Mouse (Mus musculus): ENCODE data around the gene Narfl. TPM values are rescaled to one million over a fixed set of nuclear protein-coding genes. Genes with fewer than 3 reads are reported as not detected.
A peak's percentile ranks its signal among the peaks of the same experiment; 100 is the strongest.
"Not testable (repeated sequence)": the region's sequence is repeated elsewhere in the genome, so short reads cannot be mapped to it uniquely, and the experiment has no call there.

Gene Narfl
- total RNA-seq, 2 experiments from 2014 or later, result 31.9 to 39.7 TPM

- peak; percentile 85 for DNase-seq
These were observed 29.4 kb downstream of the Narfl start for GRCm38 (mm10) chr17:25802825-25803517.

- peak; percentile 50 for DNase-seq
These were observed 32.9 kb downstream of the Narfl start for GRCm38 (mm10) chr17:25806507-25806906.

DNA sequence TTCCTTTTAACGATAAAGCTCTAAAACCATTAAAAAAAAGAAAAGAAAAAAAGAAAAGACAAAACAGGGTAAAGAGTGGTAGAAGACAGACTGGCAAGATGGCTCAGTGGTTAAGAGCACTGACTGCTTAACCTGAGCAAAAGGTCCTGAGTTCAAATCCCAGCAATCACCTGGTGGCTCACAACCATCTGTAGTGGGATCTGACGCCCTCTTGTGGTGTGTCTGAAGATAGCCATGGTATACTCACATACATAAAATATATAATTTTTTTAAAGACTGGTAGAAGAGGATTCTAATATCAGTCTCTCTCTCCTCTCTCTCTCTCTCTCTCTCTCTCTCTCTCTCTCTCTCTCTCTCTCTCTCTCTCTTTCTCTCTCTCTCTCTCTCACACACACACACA is 33.9 kb downstream of the Narfl start:
- not testable (repeated sequence) for DNase-seq

DNA sequence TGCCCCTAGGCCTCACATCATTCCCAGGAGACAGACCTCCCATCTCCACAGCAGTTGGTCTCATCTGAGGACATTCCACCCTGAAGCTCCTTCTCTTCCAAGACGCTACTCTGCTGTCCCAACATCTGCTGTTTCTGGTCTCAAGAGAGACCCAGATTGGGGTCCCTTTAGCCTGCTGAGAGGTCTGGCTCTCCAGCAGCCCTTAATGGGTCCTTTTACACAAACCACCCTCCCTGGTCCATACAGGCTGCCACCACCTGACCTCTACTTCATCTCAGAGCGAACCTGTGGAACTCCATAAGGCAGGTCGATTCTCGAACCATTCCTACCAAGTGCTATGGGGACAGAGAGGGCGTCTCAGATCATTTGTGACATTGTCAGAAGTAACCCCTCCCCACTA is 34.5 kb downstream of the Narfl start:
- no peak for DNase-seq

DNA sequence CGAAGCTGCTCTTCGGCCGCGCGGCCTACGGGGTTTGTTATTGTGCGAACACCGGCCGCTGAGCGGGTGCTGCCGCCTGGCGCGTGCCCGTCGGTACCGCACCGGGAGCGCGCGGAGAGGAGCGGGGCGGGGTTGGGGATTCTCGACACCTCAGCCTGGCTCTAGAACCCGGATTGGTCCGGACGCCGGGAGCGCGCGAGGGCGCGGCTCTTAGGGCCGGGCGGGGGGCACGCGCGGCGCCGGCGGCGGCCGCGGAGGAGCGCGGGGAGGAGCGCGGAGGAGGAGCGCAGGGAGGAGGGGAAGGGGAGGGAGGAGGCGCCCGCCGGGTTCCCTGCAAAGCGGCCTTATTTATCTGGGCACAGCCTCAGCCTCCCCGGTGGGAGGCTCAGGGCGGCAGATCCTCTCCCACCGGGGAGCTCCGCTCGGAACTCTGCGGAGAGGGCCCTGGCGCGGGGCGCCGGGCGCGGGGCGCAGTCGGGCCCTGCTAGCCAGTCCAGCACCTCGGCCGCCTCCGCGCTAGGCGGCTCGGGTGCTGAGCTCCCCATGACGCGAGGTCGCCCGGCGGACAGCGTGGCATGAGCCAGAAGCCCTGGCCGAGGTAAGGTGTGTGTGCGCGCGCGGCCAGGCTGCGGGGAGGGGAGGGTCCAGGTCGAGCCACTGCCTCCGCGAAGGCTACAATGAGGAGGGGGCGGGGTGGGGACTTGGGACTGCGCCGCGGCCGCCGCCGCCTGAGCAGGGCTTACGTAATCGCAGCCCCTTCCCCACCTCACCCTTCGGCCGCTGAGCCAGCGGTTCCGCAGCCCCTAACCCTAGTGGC is 35.4 kb downstream of the Narfl start, which contains the start of gene Fbxl16:
Gene Fbxl16 (plus strand): TSS at position 297 of the 817 bp plus-strand sequence.
- peak; percentile 87 for DNase-seq

DNA sequence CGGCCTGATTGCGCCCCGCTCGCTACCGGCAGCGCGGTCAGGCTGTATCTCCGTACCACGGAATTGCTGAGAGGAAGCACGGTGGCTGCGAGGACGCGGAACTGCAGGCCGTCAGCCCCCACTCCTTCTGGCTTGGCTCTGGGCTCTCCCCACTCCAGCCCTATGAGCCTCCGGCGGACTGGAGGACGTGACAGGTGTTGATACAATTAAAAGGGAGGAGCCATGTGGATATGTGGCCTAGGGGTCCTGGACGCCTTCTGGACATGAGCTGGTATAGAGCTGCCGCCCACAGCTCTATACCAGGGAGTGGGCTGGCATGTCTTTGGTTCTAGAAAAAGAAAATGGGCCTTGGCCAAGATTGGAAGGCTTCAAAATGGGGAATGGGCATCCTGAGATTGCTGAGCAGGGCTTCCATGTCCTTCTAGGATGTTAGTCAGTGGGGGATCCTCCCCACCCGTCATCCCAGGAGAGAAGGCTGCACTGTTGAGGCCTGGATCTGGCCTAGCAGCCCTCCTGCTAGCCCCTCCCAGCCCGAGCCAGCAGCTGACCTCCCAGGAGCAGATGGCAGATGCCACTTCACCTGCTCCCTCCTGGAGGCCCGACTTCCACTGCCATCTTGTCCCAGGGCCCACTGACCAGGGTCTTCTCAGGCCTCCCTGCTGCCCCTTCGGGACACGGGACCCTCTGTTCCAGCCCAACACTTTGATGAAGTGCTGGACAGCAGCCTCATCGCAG is 36.2 kb downstream of the Narfl start:
- no peak for DNase-seq

GRCm38 (mm10) chr17:25810890-25811289 is 37.3 kb downstream of the Narfl start:
- DNase-seq, result no peak

- peak; percentile 95 for DNase-seq
These were observed 39.9 kb downstream of the Narfl start for GRCm38 (mm10) chr17:25813471-25813870.

- no peak for DNase-seq
These were observed 44.1 kb downstream of the Narfl start for GRCm38 (mm10) chr17:25817662-25818061.

DNA sequence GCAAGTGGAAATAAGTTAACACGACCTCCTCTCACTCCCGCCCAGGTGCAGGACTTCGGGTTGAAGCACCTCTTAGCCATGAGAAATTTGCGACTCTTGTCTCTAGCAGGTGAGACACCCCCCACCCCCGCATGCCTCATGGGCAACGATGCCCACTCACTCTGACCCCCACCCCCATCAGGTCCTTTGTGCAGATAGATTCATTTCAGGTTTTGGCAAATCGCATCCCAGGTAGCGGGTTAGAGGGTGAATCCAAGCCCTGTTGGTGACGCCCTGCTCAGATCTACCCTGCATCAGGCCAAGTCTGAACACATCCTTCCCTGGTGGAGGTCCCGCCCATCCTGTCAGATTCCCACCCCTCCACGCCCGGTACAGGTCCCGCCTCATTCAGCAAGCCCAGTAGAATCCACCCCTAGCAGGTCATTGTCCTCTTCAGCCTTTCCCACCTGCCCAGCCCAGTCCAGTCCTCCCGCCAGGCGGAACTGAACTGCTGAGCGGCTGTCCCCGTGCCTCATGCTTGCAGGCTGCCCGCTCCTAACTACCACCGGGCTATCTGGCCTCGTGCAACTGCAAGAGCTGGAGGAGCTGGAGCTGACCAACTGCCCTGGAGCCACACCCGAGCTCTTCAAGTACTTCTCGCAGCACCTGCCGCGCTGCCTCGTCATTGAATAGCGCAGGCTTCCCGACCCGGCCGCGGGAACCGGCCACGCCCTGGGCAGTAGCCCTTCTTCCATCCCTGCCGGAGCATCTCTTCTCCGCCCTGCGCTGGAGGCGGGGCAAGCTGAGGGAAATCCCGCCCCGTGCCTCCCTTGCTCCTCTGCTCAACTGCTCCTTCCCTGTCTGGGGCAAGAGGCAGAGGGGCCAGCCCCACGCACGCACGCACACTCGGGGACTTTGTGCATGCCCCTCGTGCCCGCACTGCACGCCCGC is 45.5 kb downstream of the Narfl start:
- no peak for DNase-seq

DNA sequence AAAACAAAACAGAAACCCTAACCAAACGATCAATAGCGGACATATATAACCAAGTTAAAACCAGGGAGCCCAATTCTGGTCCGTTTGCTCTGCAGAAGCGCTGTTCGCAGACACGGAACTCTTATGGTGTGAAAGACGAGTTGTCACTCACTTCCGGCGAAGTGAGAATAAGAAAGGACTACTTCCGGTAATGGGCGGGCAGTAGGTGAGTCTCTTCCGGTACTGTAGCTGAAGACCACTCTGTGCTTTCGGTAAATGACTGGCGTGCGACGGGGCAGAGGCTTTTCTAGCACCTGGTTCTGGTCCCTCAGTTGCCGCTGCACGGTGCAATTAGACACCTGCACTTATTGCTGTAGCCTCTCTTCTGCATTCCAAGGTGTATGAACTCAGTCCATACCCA is 49.9 kb downstream of the Narfl start, which contains the start of gene Wdr24:
Gene Wdr24 (plus strand): TSS at position 176 of the 400 bp plus-strand sequence.
- DNase-seq, result peak; percentile 80

- DNase-seq, result no peak
These were observed 51.0 kb downstream of the Narfl start for GRCm38 (mm10) chr17:25824362-25825142.

DNA sequence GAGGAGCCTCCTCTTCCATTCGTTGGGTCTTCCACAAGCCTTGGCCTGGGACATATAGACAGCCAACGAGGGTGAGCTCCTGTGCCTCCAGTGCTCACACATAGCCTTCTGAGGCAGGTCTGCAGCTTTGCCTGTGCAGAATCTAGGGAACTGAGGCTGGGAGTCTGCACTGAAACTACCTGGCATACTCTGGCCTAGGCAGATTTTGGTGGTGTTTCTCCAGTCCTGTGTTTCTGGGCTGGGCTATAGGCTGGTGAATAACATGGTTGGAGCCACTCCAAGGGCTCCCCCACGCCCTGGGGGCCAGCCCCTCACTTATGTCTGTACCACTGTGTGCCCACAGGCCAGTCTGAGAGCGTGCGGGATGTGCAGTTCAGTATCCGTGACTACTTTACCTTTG is 51.7 kb downstream of the Narfl start:
- DNase-seq, result no peak

- DNase-seq, result no peak
These were observed 52.5 kb downstream of the Narfl start for GRCm38 (mm10) chr17:25825984-25826570.

GRCm38 (mm10) chr17:25827011-25827410 is 53.4 kb downstream of the Narfl start:
- DNase-seq, result no peak

DNA sequence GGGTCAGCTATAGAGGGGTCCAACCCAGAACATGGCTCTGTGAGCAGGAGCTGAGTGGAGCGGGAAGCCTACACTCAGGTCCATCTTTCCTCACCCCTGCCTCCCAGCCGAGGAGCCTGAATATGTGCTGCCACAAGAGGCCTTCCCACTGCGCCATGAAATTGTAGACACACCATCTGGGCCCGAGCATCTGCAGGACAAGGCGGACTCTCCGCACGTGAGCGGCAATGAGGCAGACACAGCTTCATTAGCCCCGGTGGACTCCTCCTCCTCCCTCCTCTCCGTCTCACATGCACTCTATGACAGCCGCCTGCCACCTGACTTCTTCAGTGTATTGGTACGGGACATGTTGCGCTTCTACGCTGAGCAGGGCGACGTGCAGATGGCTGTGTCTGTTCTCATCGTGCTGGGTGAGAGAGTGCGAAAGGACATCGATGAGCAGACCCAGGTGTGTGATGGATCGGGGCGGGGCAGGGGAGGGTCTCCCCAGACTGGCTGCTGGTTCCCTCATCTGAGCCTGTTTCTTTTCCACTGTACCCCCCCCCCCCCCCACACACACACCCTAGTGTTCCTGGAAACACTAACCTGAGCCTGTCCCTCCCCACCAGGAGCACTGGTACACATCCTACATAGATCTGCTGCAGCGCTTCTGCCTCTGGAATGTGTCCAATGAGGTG is 54.1 kb downstream of the Narfl start:
- no peak for DNase-seq

GRCm38 (mm10) chr17:25828223-25828594 is 54.6 kb downstream of the Narfl start:
- no peak for DNase-seq

- DNase-seq, result peak; percentile 87
These were observed 55.4 kb downstream of the Narfl start, which contains the start of gene Jmjd8 for GRCm38 (mm10) chr17:25828712-25829557. Gene Jmjd8 (plus strand): TSS chr17:25828867.

DNA sequence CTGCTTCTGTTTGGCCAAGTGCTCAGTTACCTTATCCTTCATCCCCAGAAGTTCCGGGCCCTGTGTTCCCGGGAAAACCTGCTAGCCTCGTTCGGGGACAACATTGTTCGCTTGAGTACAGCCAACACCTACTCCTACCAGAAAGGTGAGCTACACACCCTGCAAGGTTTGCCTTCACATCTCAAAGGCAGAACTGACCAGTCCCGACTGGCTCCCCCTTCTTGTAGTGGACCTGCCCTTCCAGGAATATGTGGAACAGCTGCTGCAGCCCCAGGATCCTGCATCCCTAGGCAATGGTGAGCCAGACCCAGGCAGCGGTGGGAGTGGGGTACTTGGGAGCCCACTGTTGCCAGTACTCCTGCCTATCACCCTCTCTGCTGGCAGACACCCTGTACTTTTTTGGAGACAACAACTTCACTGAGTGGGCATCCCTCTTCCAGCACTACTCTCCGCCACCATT is 56.0 kb downstream of the Narfl start:
- DNase-seq, result no peak
